Mouse (Mus musculus): Measurements from ENCODE around the gene Nat8f5.

DNA sequence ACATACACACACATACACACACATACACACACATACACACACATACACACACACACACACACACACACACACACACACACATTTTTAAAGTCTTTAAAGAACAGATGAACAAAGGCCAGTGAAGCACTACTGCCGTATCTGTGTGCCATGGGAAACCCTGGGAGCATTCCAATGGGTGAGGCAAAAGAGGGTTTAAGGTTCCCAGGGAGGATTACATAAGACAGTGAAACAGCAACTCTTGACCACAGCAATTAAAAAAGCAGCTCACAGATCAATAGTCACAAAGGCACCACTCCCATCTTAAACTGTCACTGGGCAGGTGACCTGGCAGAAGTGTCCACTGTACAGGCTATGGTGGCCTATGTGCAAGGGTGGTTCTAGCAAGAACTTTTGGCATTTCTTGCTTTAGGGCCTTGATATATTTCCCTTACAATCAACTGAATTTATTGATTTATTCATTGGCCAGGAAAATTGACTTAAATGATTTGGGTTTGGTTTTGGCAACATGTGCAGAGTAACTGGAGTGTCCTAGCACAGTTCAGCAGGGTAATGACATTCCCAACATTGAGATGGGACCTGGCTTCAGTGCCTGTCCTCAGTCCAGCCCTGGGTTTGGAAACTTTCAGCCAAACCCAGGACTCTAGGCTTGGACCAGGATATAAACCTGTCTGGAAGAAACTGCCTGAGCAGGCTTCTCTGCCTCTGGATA, 2.8 kb upstream of the Nat8f5 start:
- TF ChIP-seq POLR2A (IDR thresholded peaks at IDR 0.05; ENCODE audit: insufficient read depth, low read depth, low read length) (no peak), CTCF (IDR thresholded peaks at IDR 0.05; ENCODE audit: insufficient read depth, low read depth, low read length) (no peak)
